22 mouse cellular contexts compared by ENCODE assay signal in the genomic region with DNA sequence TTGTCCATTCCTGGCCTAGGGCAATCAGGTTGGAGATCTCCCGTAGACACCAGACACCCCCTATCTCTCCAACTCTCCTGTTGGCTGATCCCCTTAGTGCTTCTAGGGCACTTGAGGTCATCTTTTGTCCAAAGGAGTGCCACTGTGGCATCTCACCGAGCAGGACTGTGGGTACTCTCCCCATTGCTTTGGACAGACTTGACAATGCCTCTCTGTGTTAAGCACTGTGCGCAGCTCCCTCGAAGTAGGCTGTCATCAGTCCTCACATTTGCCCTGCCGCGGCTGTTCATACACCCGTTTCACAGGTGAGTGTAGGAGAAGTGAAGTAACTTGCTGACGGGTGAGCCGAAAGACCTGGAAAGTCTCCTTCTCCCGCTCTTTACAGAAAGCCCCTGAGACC.
DNase-seq lines count a peak whose midpoint lies in the region; ATAC-seq and TF ChIP-seq lines count a peak whose summit lies in the region.
"Had no signal": no experiment of that assay in that cellular context is flagged by ENCODE, and none has a peak within 500 bp of the region (broad histone marks: within the 10 kb centered on the region; RNA-seq: fewer than 3 reads in every experiment).

No protein-coding gene starts in this region.

- H3K27ac ChIP-seq in gastrocnemius, adult 2 months: peak overlapping the region; percentile 77
- H3K27ac ChIP-seq in hindbrain, embryonic 10.5 days: peak overlapping the region; percentile 77
- no peak overlapping the region for H3K27ac ChIP-seq in hindbrain, embryonic 16.5 days (ENCODE audit: low read depth, low read length)
- peak overlapping the region; percentile 96 for H3K27ac ChIP-seq in lung, embryonic 14.5 days (ENCODE audit: low read depth)
- 0 out of 2 replicates have a peak overlapping the region, but pooled peaks have one; percentile 70 for H3K27ac ChIP-seq in limb, embryonic 10.5 days
- H3K27ac ChIP-seq: embryonic facial prominence, embryonic 12.5 days; forebrain, embryonic 13.5 days; hindbrain, embryonic 14.5 days; midbrain, embryonic 13.5 days; neural tube, embryonic 13.5 days had no signal

- peaks cover 50% of the 10 kb centered on the region for H3K4me1 ChIP-seq in hindbrain, embryonic 10.5 days (replicated peaks)
- H3K4me1 ChIP-seq in hindbrain, embryonic 16.5 days (ENCODE audit: control insufficient read depth, insufficient read depth, low read depth, low read length): peaks cover 8% of the 10 kb centered on the region
- peaks cover 32% of the 10 kb centered on the region for H3K4me1 ChIP-seq in lung, embryonic 14.5 days (ENCODE audit: insufficient read depth)
- peaks cover 61% of the 10 kb centered on the region for H3K4me1 ChIP-seq in limb, embryonic 10.5 days

- no peak overlapping the region for H3K4me3 ChIP-seq in gastrocnemius, adult 2 months
- H3K4me3 ChIP-seq in hindbrain, embryonic 10.5 days: no peak overlapping the region
- H3K4me3 ChIP-seq in hindbrain, embryonic 16.5 days (ENCODE audit: low read length): no peak overlapping the region
- H3K4me3 ChIP-seq in lung, embryonic 14.5 days (ENCODE audit: low read depth, low read length): peak overlapping the region; percentile 3; the same call in 1 of the 2 replicates
- H3K4me3 ChIP-seq in limb, embryonic 10.5 days: no peak overlapping the region
- H3K4me3 ChIP-seq: embryonic facial prominence, embryonic 12.5 days; erythroblast, embryonic 14.5 days; forebrain, embryonic 13.5 days; intestine, embryonic 15.5 days; liver, embryonic 13.5 days; midbrain, embryonic 13.5 days; neural tube, embryonic 13.5 days had no signal

- no peaks in the 10 kb centered on the region for H3K9me3 ChIP-seq in hindbrain, embryonic 10.5 days
- H3K9me3 ChIP-seq in hindbrain, embryonic 16.5 days (ENCODE audit: control insufficient read depth, low read length): no peaks in the 10 kb centered on the region
- H3K9me3 ChIP-seq in lung, embryonic 14.5 days (ENCODE audit: low read depth, low read length): no peaks in the 10 kb centered on the region
- no peaks in the 10 kb centered on the region for H3K9me3 ChIP-seq in limb, embryonic 10.5 days (replicated peaks)
- H3K9me3 ChIP-seq: embryonic facial prominence, embryonic 12.5 days; forebrain, embryonic 13.5 days; intestine, embryonic 15.5 days; liver, embryonic 13.5 days; midbrain, embryonic 13.5 days; neural tube, embryonic 13.5 days had no signal

- H3K9ac ChIP-seq in hindbrain, embryonic 16.5 days (ENCODE audit: low read depth, low read length): no peak overlapping the region
- peak overlapping the region; percentile 38 for H3K9ac ChIP-seq in lung, embryonic 14.5 days
- H3K9ac ChIP-seq: embryonic facial prominence, embryonic 12.5 days; forebrain, embryonic 13.5 days; hindbrain, embryonic 14.5 days; intestine, embryonic 15.5 days; midbrain, embryonic 13.5 days; neural tube, embryonic 13.5 days had no signal

- TF ChIP-seq CTCF in gastrocnemius, adult 2 months (IDR thresholded peaks at IDR 0.05): no peak
- TF ChIP-seq CTCF in lung, embryonic 14.5 days (IDR thresholded peaks at IDR 0.05; ENCODE audit: low read depth): no peak

- DNase-seq in gastrocnemius, adult 2 months: no peak
- no peak for DNase-seq in gastrocnemius, postnatal 4 days (ENCODE audit: low spot score in 2 of 2)
- no peak for DNase-seq in hindbrain, embryonic 10.5 days (ENCODE audit: low spot score)
- no peak for DNase-seq in lung, embryonic 14.5 days
- no peak for DNase-seq in lung, postnatal 14 days
- DNase-seq in limb, embryonic 10.5 days (ENCODE audit: low spot score): no peak
- DNase-seq in right cerebral cortex, postnatal 10 days (ENCODE audit: low spot score in 2 of 2): no peak
- DNase-seq: adrenal gland, adult 2 months; cerebellum, adult 9-10 months; gastrocnemius, postnatal 10 days; left cerebral cortex, postnatal 4 days; liver, embryonic 13.5 days; right cerebral cortex, adult 18-20 months; thymus, adult 18-20 months had no signal

- peaks cover 45% of the 10 kb centered on the region for H3K27me3 ChIP-seq in hindbrain, embryonic 10.5 days (ENCODE audit: insufficient read depth, poor library complexity, severe bottlenecking)
- H3K27me3 ChIP-seq in hindbrain, embryonic 16.5 days (replicated peaks; ENCODE audit: control insufficient read depth, insufficient read depth, low read length): 0 out of 2 replicates have a peak, but pooled peaks cover 2% of the 10 kb centered on the region
- H3K27me3 ChIP-seq in lung, embryonic 14.5 days (ENCODE audit: insufficient read depth, low read length): no peaks in the 10 kb centered on the region
- H3K27me3 ChIP-seq in limb, embryonic 10.5 days (ENCODE audit: low read depth, poor library complexity, severe bottlenecking): peaks cover 69% of the 10 kb centered on the region
- H3K27me3 ChIP-seq: embryonic facial prominence, embryonic 12.5 days had no signal

- H3K36me3 ChIP-seq in hindbrain, embryonic 10.5 days: no peaks in the 10 kb centered on the region
- H3K36me3 ChIP-seq in hindbrain, embryonic 16.5 days (ENCODE audit: control insufficient read depth, insufficient read depth, low read length): no peaks in the 10 kb centered on the region
- no peaks in the 10 kb centered on the region for H3K36me3 ChIP-seq in lung, embryonic 14.5 days (ENCODE audit: insufficient read depth)
- H3K36me3 ChIP-seq in limb, embryonic 10.5 days: no peaks in the 10 kb centered on the region
- H3K36me3 ChIP-seq: embryonic facial prominence, embryonic 12.5 days; intestine, embryonic 15.5 days; liver, embryonic 13.5 days; midbrain, embryonic 13.5 days; neural tube, embryonic 13.5 days had no signal

- 84% methylated on average over 10 of the region's 10 CpGs for WGBS in hindbrain, embryonic 10.5 days
- 86% methylated on average over 10 of the region's 10 CpGs for WGBS in hindbrain, embryonic 16.5 days
- WGBS in lung, embryonic 14.5 days: 44% methylated on average over 10 of the region's 10 CpGs
- WGBS in limb, embryonic 10.5 days: 77% methylated on average over 10 of the region's 10 CpGs

- no peak for ATAC-seq in hindbrain, embryonic 16.5 days
- no peak; the same call in 1 of the 2 replicates for ATAC-seq in lung, embryonic 14.5 days (ENCODE audit: insufficient read depth)
- ATAC-seq: forebrain, embryonic 13.5 days; intestine, embryonic 15.5 days; midbrain, embryonic 13.5 days had no signal

- intact Hi-C loops in gastrocnemius, adult 2 months (cut with DNase I): no loop called here

- H3K4me2 ChIP-seq in hindbrain, embryonic 16.5 days (ENCODE audit: low read length): no peak overlapping the region
- H3K4me2 ChIP-seq in lung, embryonic 14.5 days: peak overlapping the region; percentile 56
- H3K4me2 ChIP-seq: embryonic facial prominence, embryonic 12.5 days; forebrain, embryonic 13.5 days; hindbrain, embryonic 14.5 days; intestine, embryonic 15.5 days; midbrain, embryonic 13.5 days; neural tube, embryonic 13.5 days had no signal
